Mouse (Mus musculus) heart, embryonic 16.5 days (tissue): ENCODE results near the gene Pank3. TPM values are rescaled to one million over a fixed set of nuclear protein-coding genes. Genes with fewer than 3 reads are reported as not detected.
"Not testable (repeated sequence)": the region's sequence is repeated elsewhere in the genome, so short reads cannot be mapped to it uniquely, and the experiment has no call there.

Experiments
- ATAC-seq: fragments of 200-750 bp; cut with Nextera tagmentation; replicated peaks from 2 replicates; pipeline ENCODE4 v1.8.0; 2017; ENCODE audit warnings: moderate number of reproducible peaks; ENCODE audit not compliant: insufficient read depth, low FRiP score; ENCODE audit errors: extremely low read depth
- H3K27ac ChIP-seq: fragments of 300-500 bp; sonication (generic); 2 replicates; pipeline ENCODE4 v1.5.1; 2014; ENCODE audit warnings: mild to moderate bottlenecking, low read length, control low read depth, moderate library complexity
- H3K27me3 ChIP-seq: fragments of 300-500 bp; sonication (generic); 2 replicates; pipeline ENCODE4 v1.6.1; 2014; ENCODE audit warnings: low read length, mixed read lengths; ENCODE audit not compliant: control insufficient read depth, insufficient read depth
- H3K36me3 ChIP-seq: fragments of 300-500 bp; sonication (generic); 2 replicates; pipeline ENCODE4 v1.6.1; 2014; ENCODE audit not compliant: control insufficient read depth, insufficient read depth
- H3K4me1 ChIP-seq: fragments of 300-500 bp; sonication (generic); 2 replicates; pipeline ENCODE4 v1.6.1; 2014; ENCODE audit warnings: low read length, mixed read lengths; ENCODE audit not compliant: control insufficient read depth, insufficient read depth
- H3K4me2 ChIP-seq: fragments of 300-500 bp; sonication (generic); 2 replicates; pipeline ENCODE4 v1.6.1; 2014; ENCODE audit warnings: low read depth, mild to moderate bottlenecking, control low read depth, low read length
- H3K4me3 ChIP-seq: fragments of 300-500 bp; sonication (generic); 2 replicates; pipeline ENCODE4 v1.5.1; 2014; ENCODE audit warnings: mild to moderate bottlenecking, control low read depth, low read length
- H3K9ac ChIP-seq: fragments of 300-500 bp; sonication (generic); 2 replicates; pipeline ENCODE4 v1.6.1; 2014; ENCODE audit warnings: low read length, control low read depth
- H3K9me3 ChIP-seq: fragments of 300-500 bp; sonication (generic); replicated peaks from 2 replicates; pipeline ENCODE4 v1.6.1; 2016; ENCODE audit warnings: low read length; ENCODE audit not compliant: control insufficient read depth
- WGBS: fragments of 180-500 bp; shearing (Covaris S2); extraction: QIAGEN DNeasy Blood & Tissue Kit; methylation state at CpG from one replicate; pipeline ENCODE4 v1.1.7; 2014; 5-methylcytosine and 5-hydroxymethylcytosine counted together
- polyA plus RNA-seq: library from polyadenylated mRNA; unstranded; fragments of >200 nt; fragmentation: Nextera tagmentation; extraction: Ambion mirVana; gene quantifications from 2 replicates; pipeline ENCODE4 v1.2.1, GENCODE M21; 2015

Gene Pank3
- polyA plus RNA-seq, 1 experiment from 2014 or later = 8.3 TPM

GRCm38 (mm10) chr11:35788443-35788842, 19.2 kb downstream of the Pank3 start:
- Histone ChIP-seq H3K36me3 (peaks cover 21% of the 10 kb centered on the region), H3K4me3 (no peak overlapping the region), H3K9ac (no peak overlapping the region), H3K4me2 (no peak overlapping the region), H3K27ac (no peak overlapping the region), H3K27me3 (no peaks in the 10 kb centered on the region), H3K4me1 (no peaks in the 10 kb centered on the region), H3K9me3 (no peaks in the 10 kb centered on the region)
- 80% methylated on average over 2 of the region's 2 CpGs for WGBS
- no peak for ATAC-seq

DNA sequence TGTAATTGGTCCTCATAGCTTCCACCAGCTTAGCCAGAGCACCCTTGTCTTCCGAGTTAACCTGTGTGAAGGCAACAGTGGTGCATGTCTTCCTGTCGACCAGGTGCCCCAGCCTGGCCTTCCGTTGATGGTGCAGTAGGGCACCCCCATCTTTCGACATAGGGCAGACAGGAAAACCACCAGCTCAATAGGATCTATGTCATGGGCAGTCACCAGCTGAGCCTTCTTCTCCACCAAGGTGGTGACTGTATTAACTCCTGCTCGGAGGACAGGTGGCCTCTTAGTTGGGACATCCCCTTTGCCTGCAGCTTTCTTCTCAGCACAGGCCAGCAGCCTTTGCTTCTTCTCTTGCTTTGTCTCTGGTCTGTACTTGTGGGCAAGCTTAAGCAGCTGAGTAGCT, 23.5 kb downstream of the Pank3 start:
- H3K4me1 ChIP-seq, H3K9me3 ChIP-seq, H3K36me3 ChIP-seq, H3K4me2 ChIP-seq, H3K4me3 ChIP-seq, ATAC-seq, H3K27ac ChIP-seq, H3K9ac ChIP-seq: not testable (repeated sequence)
- H3K27me3 ChIP-seq = peaks cover 23% of the 10 kb centered on the region
- WGBS = 73% methylated on average over 5 of the region's 5 CpGs

DNA sequence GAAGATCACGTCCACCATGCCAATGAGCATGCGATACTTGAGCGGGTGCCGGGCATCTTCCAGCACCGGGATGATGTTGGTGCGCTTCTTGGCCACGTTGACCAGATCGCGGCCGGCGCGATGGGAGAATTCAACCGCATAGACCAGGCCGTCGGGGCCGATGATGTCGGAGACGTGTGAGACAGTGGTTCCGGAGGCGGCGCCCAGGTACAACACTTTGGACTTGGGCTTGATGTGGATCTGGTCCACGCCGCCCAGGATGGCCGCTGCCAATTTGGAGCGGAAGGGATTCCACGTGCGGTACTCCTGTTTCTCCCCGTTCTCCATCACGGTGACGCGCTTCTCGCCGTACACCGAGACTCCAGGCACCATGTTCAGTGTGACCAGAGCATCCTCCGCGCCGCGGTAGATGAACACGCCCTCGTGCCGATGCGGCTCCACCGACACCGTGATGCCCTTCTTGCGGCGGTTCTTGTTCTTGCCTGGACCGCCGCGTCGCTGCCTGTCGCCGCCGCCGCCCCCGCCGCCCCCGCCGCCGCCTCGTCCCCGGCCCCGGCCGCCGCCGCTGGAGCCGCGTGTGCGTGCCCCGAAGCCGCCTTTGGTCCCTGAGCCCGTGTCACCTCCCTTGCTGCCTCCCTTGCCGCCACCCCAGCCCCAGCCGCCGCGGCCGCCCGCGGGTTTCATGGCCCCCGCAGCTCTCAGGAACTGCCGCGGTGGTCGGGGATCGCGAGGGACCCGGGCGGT, 28.6 kb downstream of the Pank3 start:
- no peak for ATAC-seq
- Histone ChIP-seq H3K27ac (no peak overlapping the region), H3K9me3 (no peaks in the 10 kb centered on the region), H3K9ac (no peak overlapping the region), H3K4me1 (peaks cover 5% of the 10 kb centered on the region; the same call in 1 of the 2 replicates), H3K27me3 (peaks cover 42% of the 10 kb centered on the region), H3K4me3 (peak overlapping the region; percentile 41), H3K4me2 (peak overlapping the region; percentile 53), H3K36me3 (no peaks in the 10 kb centered on the region)
- 5% methylated on average over 69 of the region's 86 CpGs for WGBS

GRCm38 (mm10) chr11:35798495-35798820, 29.2 kb downstream of the Pank3 start:
- peaks cover 5% of the 10 kb centered on the region; the same call in 1 of the 2 replicates for H3K4me1 ChIP-seq
- peaks cover 42% of the 10 kb centered on the region for H3K27me3 ChIP-seq
- H3K9me3 ChIP-seq = no peaks in the 10 kb centered on the region
- no peak for ATAC-seq
- H3K9ac ChIP-seq = no peak overlapping the region
- H3K4me3 ChIP-seq = peak overlapping the region; percentile 41
- H3K36me3 ChIP-seq = no peaks in the 10 kb centered on the region
- WGBS = 4% methylated on average over 23 of the region's 23 CpGs
- H3K4me2 ChIP-seq = peak overlapping the region; percentile 53
- no peak overlapping the region for H3K27ac ChIP-seq

- peaks cover 42% of the 10 kb centered on the region for H3K27me3 ChIP-seq
- peak within 1 kb of the TSS; percentile 41 for H3K4me3 ChIP-seq
- peak within 1 kb of the TSS; percentile 53 for H3K4me2 ChIP-seq
- no peaks in the 10 kb centered on the region for H3K36me3 ChIP-seq
- no peak within 1 kb of the TSS for H3K27ac ChIP-seq
- H3K4me1 ChIP-seq = peaks cover 5% of the 10 kb centered on the region; the same call in 1 of the 2 replicates
- H3K9ac ChIP-seq = no peak within 1 kb of the TSS
- WGBS = 18% methylated on average over 11 of the region's 11 CpGs
- no peaks in the 10 kb centered on the region for H3K9me3 ChIP-seq
- ATAC-seq = no peak
Observed at GRCm38 (mm10) chr11:35798874-35799273, 29.6 kb downstream of the Pank3 start, which contains the start of gene Fbll1. Fbll1 (minus strand) TSS chr11:35798884.

DNA sequence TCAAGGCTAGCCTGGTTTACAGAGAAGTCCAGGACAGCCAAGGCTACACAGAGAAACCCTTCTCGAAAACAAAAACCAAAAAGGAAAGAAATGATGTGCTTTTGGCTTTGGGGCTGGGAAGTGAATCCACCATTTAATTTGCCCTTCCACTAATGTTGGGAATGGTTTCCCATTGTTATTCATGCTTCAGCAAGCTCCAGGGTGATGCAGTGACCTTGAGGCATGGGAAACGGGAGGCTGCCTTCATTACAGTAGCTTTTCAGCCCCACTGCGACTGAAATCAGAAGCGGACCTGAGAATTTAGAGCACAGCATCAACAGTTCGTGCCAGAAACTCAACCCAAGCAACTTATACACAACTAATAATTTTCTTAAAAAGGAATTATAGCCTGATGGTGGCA, 32.0 kb downstream of the Pank3 start:
- Histone ChIP-seq H3K36me3 (no peaks in the 10 kb centered on the region), H3K9ac (no peak overlapping the region), H3K27ac (no peak overlapping the region), H3K4me1 (peaks cover 5% of the 10 kb centered on the region; the same call in 1 of the 2 replicates), H3K4me2 (no peak overlapping the region), H3K4me3 (no peak overlapping the region), H3K27me3 (peaks cover 34% of the 10 kb centered on the region), H3K9me3 (no peaks in the 10 kb centered on the region)
- 79% methylated on average over 5 of the region's 5 CpGs for WGBS
- no peak for ATAC-seq

GRCm38 (mm10) chr11:35811458-35811857, 42.2 kb downstream of the Pank3 start:
- H3K36me3 ChIP-seq = peaks cover 56% of the 10 kb centered on the region

GRCm38 (mm10) chr11:35816316-35816715, 47.0 kb downstream of the Pank3 start:
- Histone ChIP-seq H3K27ac (no peak overlapping the region), H3K4me1 (no peaks in the 10 kb centered on the region), H3K27me3 (no peaks in the 10 kb centered on the region), H3K4me2 (no peak overlapping the region), H3K9me3 (no peaks in the 10 kb centered on the region), H3K4me3 (no peak overlapping the region), H3K9ac (no peak overlapping the region), H3K36me3 (peaks cover 63% of the 10 kb centered on the region)
- 85% methylated on average over 12 of the region's 12 CpGs for WGBS
- ATAC-seq = no peak

More at GRCm38 (mm10) chr11:35811458-35811857, 42.2 kb downstream of the Pank3 start:
- no peak overlapping the region for H3K27ac ChIP-seq
- 87% methylated on average over 10 of the region's 10 CpGs for WGBS
- ATAC-seq = no peak
- H3K4me2 ChIP-seq = no peak overlapping the region
- no peaks in the 10 kb centered on the region for H3K4me1 ChIP-seq
- H3K9me3 ChIP-seq = no peaks in the 10 kb centered on the region
- no peak overlapping the region for H3K4me3 ChIP-seq
- H3K9ac ChIP-seq = no peak overlapping the region
- no peaks in the 10 kb centered on the region for H3K27me3 ChIP-seq

DNA sequence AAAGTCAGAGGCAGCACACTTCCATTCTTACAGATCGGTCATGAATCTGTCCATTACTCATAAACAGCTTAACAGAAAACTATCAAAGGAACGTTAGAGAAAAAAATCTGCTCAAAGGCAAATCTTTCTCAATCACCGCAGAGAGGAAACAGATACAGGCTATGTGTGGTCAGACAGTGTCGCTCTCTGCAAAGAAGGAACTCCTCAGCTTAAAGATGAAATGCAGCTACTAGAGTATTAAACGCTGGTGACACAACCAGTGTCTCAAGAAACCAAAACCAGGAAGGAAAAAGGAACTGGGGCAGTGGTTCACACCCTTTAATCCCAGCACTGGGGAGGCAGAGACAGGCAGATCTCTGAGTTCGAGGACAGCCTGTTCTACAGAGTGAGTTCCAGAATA, 58.4 kb downstream of the Pank3 start:
- WGBS = 91% methylated on average over 6 of the region's 6 CpGs
- no peaks in the 10 kb centered on the region for H3K27me3 ChIP-seq

More for the DNA sequence above, 58.4 kb downstream of the Pank3 start:
- Histone ChIP-seq H3K4me2 (no peak overlapping the region), H3K9ac (no peak overlapping the region), H3K36me3 (peaks cover 53% of the 10 kb centered on the region), H3K9me3 (no peaks in the 10 kb centered on the region), H3K4me1 (0 out of 2 replicates have a peak, but pooled peaks cover 2% of the 10 kb centered on the region), H3K4me3 (no peak overlapping the region), H3K27ac (no peak overlapping the region)
- no peak for ATAC-seq
